Mouse (Mus musculus) spleen, adult 2 months (tissue): ENCODE results near the gene Pml. TPM values are rescaled to one million over a fixed set of nuclear protein-coding genes. Genes with fewer than 3 reads are reported as not detected.
"Not testable (repeated sequence)": the region's sequence is repeated elsewhere in the genome, so short reads cannot be mapped to it uniquely, and the experiment has no call there.

Experiments
- DNase-seq, 2 experiments: peaks; one replicate each; pipeline versions ENCODE4 v3.0.0 to v3.0.0-alpha.2; 2012 to 2021; ENCODE audit warnings: low spot score in 2 of 2, low read depth in 1 of 2
- H3K27ac ChIP-seq: fragments of 200-500 bp; 2 replicates; pipeline ENCODE4 v1.5.1; 2012; ENCODE audit warnings: low read length, inconsistent platforms; ENCODE audit not compliant: insufficient read depth
- H3K27me3 ChIP-seq: fragments of 200-500 bp; 2 replicates; pipeline ENCODE4 v1.6.1; 2012; ENCODE audit warnings: mild to moderate bottlenecking, moderate library complexity, low read length, inconsistent platforms; ENCODE audit not compliant: control insufficient read depth, insufficient read depth
- H3K36me3 ChIP-seq: fragments of 200-500 bp; 2 replicates; pipeline ENCODE4 v1.6.1; 2012; ENCODE audit warnings: mild to moderate bottlenecking, low read length, inconsistent platforms; ENCODE audit not compliant: control insufficient read depth, insufficient read depth
- H3K4me1 ChIP-seq: fragments of 200-500 bp; 2 replicates; pipeline ENCODE4 v1.6.1; 2011; ENCODE audit warnings: inconsistent platforms; ENCODE audit not compliant: control insufficient read depth, insufficient read depth, insufficient read length
- H3K4me3 ChIP-seq: fragments of 200-500 bp; 2 replicates; pipeline ENCODE4 v1.5.1; 2011; ENCODE audit warnings: mild to moderate bottlenecking, inconsistent platforms; ENCODE audit not compliant: insufficient read depth, insufficient read length; ENCODE audit errors: extremely low read depth
- CTCF ChIP-seq: fragments of 200-500 bp; IDR thresholded peaks from 2 replicates; pipeline ENCODE4 v1.5.1; 2011; ENCODE audit warnings: mild to moderate bottlenecking, inconsistent platforms; ENCODE audit not compliant: insufficient read depth, insufficient read length, insufficient replicate concordance; ENCODE audit errors: extremely low read depth
- POLR2A ChIP-seq: fragments of 200-500 bp; IDR thresholded peaks from 2 replicates; pipeline ENCODE4 v1.6.1; 2011; ENCODE audit warnings: low read depth, low read length, inconsistent platforms
- WGBS: fragments of 180-500 bp; shearing (Covaris S2); methylation state at CpG from one replicate; pipeline ENCODE4 v1.1.7; 2018; 5-methylcytosine and 5-hydroxymethylcytosine counted together
- polyA plus RNA-seq: library from polyadenylated mRNA; depleted of rRNA; stranded (reverse); fragments of >200 nt; gene quantifications from 2 replicates; pipeline ENCODE4 v1.2.3, GENCODE M21; 2012

Pml gene
- polyA plus RNA-seq, 1 experiment = 91.6 TPM

DNA sequence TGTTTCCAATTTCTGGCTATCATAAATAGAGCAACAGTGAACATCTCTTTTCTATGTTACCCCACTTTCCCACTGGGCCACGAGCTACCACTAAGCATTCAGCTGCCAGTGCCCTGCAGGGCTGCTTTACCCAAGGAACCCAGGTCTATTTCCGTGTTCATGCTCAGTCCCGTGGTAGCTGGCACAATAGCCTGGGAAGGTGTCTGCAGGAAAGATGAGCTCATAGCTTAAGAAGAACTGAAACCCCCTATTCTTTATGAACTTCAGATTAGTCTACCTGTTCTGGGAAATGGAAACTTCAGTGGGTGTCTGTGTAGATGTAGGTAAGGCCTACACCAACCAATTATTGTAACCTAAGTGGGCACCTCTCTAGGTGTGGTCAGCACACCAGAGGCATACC is 15.8 kb upstream of the Pml start:
- no peak for DNase-seq
- TF ChIP-seq POLR2A = no peak
- no peak for TF ChIP-seq CTCF
- Histone ChIP-seq H3K4me3 (no peak overlapping the region), H3K27me3 (no peaks in the 10 kb centered on the region), H3K27ac (peak overlapping the region; percentile 86), H3K36me3 (peaks cover 14% of the 10 kb centered on the region), H3K4me1 (peaks cover 25% of the 10 kb centered on the region)
- WGBS = 31% methylated on average over 3 of the region's 3 CpGs

DNA sequence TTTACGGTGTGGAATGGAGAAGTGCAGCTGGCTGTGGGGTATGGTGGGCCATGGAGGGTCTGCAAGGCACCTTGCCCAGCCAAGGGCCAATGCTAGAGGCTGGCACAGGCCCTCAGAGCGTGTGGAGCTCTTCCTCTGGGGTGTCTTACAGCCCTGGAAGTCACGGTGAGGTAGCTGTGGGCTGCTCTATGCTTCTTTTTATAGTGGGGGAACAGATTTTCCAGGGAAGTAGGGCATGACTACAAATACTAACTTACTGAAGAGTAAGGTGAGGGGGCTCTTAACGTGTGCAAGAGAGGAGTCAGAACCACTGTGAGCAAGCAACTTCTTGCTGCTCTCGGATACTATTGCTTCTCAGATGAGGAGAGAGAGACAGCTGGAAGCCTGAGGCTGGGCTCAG is 12.9 kb upstream of the Pml start:
- TF ChIP-seq CTCF = no peak
- TF ChIP-seq POLR2A = no peak
- Histone ChIP-seq H3K36me3 (peaks cover 25% of the 10 kb centered on the region), H3K4me3 (no peak overlapping the region), H3K27me3 (no peaks in the 10 kb centered on the region), H3K27ac (no peak overlapping the region), H3K4me1 (peaks cover 18% of the 10 kb centered on the region)
- DNase-seq = no peak
- WGBS = 91% methylated on average over 5 of the region's 5 CpGs

DNA sequence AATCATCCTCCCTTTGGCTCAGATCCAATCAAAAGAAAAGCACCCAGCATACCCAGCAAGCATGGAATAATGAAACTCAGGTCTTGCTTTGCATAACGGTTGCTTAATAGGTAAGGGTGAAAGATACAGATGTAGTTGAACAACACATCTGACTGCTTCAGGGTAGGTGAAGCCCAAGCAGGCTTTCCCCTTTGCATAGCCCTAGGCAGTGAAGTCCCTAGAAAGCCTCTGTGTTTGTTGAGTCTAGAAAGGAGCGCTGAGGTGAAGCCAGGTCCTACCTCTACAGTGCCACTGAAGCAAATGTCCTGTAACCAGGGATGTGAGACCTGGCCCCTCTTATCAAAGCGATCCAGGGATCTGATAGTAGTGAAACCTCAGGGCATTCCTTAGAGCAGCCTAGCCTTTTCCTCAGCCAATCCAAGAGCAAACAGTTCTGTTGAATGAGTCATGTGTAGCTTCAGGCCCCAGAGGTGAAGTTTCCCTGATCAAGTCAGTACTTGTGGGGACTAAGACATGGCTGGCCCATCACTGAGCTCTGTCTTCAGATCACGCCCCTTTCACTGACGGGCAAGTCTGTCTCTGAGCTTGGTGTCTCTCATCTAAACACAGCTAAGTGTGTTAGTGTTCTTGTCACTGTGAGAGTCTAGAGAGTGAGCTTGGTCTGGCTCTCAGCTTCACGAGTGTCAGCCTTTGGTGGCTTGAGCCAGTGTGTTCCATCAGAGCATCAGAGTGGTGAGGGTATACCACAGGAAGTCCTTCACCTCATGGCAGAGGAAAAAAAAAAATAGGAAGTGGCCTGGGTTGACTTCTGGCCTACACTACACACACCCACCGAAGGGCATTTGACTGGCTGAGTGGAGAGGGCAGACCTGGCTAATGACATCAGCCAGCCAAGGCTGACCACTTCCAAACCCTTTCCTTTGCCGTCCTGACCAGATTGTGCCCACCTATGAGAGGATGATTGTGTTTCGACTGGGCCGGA is 6.4 kb upstream of the Pml start:
- Histone ChIP-seq H3K27me3 (no peaks in the 10 kb centered on the region), H3K36me3 (peaks cover 15% of the 10 kb centered on the region), H3K4me1 (peaks cover 21% of the 10 kb centered on the region; the same call in 1 of the 2 replicates), H3K4me3 (no peak overlapping the region), H3K27ac (peak overlapping the region; percentile 87)
- no peak for TF ChIP-seq CTCF
- TF ChIP-seq POLR2A = no peak
- DNase-seq = no peak
- 48% methylated on average over 10 of the region's 10 CpGs for WGBS

DNA sequence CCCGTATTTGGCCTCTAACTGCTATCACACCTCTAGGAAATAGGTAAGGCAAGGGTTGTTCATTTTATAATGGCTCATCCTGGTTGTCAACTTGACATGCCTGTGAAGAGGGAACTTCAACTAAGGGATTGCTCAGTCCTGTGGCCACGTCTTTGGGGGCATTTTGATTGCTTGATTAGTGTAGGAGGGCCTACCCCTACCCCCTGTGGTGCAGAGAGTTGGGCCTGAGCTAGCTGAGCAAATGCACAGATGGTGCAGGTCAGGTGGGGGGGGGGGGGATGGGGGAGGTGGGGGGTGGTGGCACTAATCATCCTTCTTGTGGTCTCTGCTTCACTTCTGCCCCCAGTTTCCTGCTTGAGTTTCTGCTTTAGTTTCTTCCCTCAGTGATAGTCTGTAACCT is 5.5 kb upstream of the Pml start:
- TF ChIP-seq POLR2A = no peak
- TF ChIP-seq CTCF = no peak
- Histone ChIP-seq H3K27me3 (no peaks in the 10 kb centered on the region), H3K27ac (peak overlapping the region; percentile 87), H3K4me1 (peaks cover 21% of the 10 kb centered on the region; the same call in 1 of the 2 replicates), H3K36me3 (peaks cover 10% of the 10 kb centered on the region), H3K4me3 (no peak overlapping the region)
- 40% methylated on average over 2 of the region's 2 CpGs for WGBS
- no peak for DNase-seq

DNA sequence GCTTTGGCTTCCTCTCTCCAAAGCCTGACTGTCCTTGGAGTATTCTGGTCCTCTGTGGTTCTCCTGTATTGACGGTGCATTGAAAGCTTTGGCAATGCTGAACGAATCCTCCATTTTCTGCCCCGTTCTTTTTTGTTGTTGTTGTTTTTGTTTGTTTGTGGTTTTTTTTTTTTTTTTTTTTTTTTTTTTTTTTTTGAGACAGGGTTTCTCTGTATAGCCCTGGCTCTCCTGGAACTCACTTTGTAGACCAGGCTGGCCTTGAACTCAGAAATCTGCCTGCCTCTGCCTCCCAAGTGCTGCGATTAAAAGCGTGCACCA is 4.2 kb upstream of the Pml start:
- peak overlapping the region; percentile 92 for H3K27ac ChIP-seq
- H3K27me3 ChIP-seq, H3K36me3 ChIP-seq, DNase-seq: not testable (repeated sequence)
- 49% methylated on average over 5 of the region's 5 CpGs for WGBS
- peaks cover 21% of the 10 kb centered on the region; the same call in 1 of the 2 replicates for H3K4me1 ChIP-seq
- peak overlapping the region; percentile 62 for H3K4me3 ChIP-seq

DNA sequence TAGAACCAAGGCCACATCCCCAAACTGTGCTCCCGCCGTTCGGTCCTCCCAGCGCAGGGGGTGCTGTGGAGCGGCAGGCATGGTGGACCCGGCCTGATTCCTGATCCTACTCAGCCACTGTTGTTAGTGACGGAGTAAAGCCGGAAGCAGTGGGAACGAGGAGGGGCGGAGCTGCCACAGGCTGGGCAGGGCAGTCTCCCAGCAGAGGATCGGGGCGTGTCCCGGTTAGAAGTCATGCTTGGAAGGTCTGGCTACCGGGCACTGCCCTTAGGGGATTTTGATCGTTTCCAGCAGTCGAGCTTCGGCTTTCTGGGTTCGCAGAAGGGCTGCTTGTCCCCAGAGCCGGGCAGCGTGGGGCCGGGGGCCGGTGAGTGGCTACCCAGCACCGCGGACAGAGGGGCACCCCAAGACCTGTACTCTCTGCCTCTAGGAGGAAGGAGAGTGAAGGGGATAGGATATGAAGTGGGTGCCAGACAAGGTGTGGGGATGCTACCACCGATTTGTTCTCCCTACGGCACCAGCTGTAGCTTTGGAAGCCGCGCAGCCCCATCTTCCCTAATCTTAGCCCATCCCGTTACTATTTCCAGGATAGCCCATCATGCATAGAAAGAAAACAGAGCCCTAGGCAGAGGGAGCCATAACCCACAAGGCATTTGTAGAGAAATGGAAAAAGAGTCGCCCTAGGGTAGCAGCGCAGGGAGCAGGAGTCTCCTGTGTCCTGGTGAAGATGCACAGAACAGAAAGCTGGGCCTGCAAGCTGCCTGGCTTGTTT is 3.6 kb upstream of the Pml start, which contains the start of gene Stoml1:
Stoml1 (plus strand) TSS at position 132 of the 772 bp plus-strand sequence.
- peak; percentile 86 to 92 for DNase-seq
- H3K4me3 ChIP-seq = peak within 1 kb of the TSS; percentile 62
- WGBS = under 1% methylated on average over 31 of the region's 31 CpGs
- H3K4me1 ChIP-seq = peaks cover 21% of the 10 kb centered on the region; the same call in 1 of the 2 replicates
- H3K36me3 ChIP-seq = 0 out of 2 replicates have a peak, but pooled peaks cover 1% of the 10 kb centered on the region
- TF ChIP-seq CTCF (peak; percentile 84; the same call in 1 of the 2 replicates), POLR2A (peak; percentile 86)
- no peaks in the 10 kb centered on the region for H3K27me3 ChIP-seq
- H3K27ac ChIP-seq = peak within 1 kb of the TSS; percentile 92

DNA sequence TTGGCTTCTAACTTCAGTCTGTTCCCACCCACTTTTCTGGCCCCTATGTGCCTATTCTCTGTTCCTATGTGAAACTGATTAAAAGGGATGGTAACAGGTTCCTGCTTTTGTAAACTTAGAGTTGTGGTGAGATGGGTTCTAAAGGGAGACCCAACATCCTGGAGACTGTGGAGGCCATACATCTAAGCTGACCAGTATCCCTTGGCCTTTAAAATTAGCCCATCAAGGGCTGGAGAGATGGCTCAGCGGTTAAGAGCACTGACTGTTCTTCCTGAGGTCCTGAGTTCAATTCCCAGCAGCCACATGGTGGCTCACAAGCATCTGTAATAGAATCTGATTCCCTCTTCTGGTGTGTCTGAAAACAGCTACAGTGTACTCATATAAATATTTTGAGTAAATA is 1.1 kb upstream of the Pml start:
- not testable (repeated sequence) for DNase-seq, H3K4me3 ChIP-seq, H3K36me3 ChIP-seq, H3K27me3 ChIP-seq
- 93% methylated on average over 1 of the region's 1 CpGs for WGBS
- H3K4me1 ChIP-seq = peaks cover 12% of the 10 kb centered on the region; the same call in 1 of the 2 replicates
- peak overlapping the region; percentile 92 for H3K27ac ChIP-seq
